Comparison of ENCODE assay signal across 14 mouse cellular contexts in the genomic region with DNA sequence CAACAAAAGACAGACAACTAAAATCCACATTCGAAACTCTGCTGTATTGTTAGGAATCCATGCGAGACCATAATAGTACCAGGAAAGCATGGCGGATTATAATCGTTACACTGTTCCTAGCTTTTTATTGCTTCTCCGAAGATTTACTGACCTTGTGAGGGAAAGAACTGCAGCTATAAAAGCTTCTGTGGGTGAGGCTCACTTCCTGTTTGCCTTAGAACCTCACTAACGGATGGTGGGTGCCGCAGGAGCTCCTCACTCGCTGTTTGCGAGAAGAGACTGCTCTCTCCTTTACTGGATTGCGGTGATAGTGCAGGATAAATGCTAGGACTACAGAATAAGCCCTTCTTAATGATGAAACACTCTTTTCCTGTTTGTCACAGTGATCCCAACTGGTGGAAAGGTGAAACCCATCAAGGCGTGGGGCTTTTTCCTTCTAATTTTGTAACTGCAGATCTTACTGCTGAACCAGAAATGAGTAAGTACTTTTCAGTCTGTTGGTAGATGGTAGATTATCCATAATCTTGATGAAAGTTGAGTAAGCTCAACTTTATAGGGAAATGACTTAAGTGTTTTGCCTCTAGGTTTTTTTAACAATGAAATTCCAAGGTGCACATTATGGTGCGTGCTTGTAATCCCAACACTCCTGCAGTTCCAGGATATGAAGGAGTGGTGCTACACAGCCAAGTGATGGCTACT. TPM values are rescaled to one million over a fixed set of nuclear protein-coding genes. Genes with fewer than 3 reads are reported as not detected.
DNase-seq lines count a peak whose midpoint lies in the region; TF ChIP-seq lines count a peak whose summit lies in the region.
"Had no signal": no experiment of that assay in that cellular context is flagged by ENCODE, and none has a peak within 500 bp of the region (broad histone marks: within the 10 kb centered on the region; RNA-seq: fewer than 3 reads in every experiment).

No protein-coding gene starts in this region.

- TF ChIP-seq CTCF in layer of hippocampus, adult 2 months (conservative IDR thresholded peaks at IDR 0.05), result no peak

- no peak overlapping the region for H3K4me3 ChIP-seq in macrophage (ENCODE audit: inconsistent target)
- no peak overlapping the region for H3K4me3 ChIP-seq in layer of hippocampus, adult 2 months
- H3K4me3 ChIP-seq: embryonic facial prominence, embryonic 15.5 days; hindbrain, embryonic 10.5 days; lung, embryonic 15.5 days had no signal

- WGBS in macrophage (ENCODE audit: missing documents), result 14% methylated on average over 12 of the region's 12 CpGs

- peak; percentile 4 for DNase-seq in lung, postnatal 10 days
- DNase-seq in lung, postnatal 14 days, result no peak
- DNase-seq in gonadal fat pad, adult 2 months (ENCODE audit: low read depth), result peak; percentile 58
- peak; percentile 36 to 45 for DNase-seq in thymus, postnatal 36 days
- DNase-seq in layer of hippocampus, adult 2 months (ENCODE audit: low spot score in 2 of 2), result no peak
- no peak for DNase-seq in layer of hippocampus, postnatal 10 days (ENCODE audit: low spot score in 2 of 2)
- DNase-seq in layer of hippocampus, adult 11-12 months (ENCODE audit: low spot score), result no peak
- DNase-seq: adrenal gland, adult 8-10 months; cerebellum, adult 18-20 months had no signal

- no peaks in the 10 kb centered on the region for H3K79me2 ChIP-seq in macrophage (ENCODE audit: inconsistent target)

- peaks cover 15% of the 10 kb centered on the region for H3K36me3 ChIP-seq in macrophage (ENCODE audit: inconsistent target)

- H3K27ac ChIP-seq in macrophage, result 0 out of 2 replicates have a peak overlapping the region, but pooled peaks have one; percentile 2
- no peak overlapping the region for H3K27ac ChIP-seq in layer of hippocampus, adult 2 months
- H3K27ac ChIP-seq: embryonic facial prominence, embryonic 15.5 days; hindbrain, embryonic 10.5 days; lung, embryonic 15.5 days had no signal

RNA-seq across cellular contexts. Expression of a gene that starts 43.5 kb away (rescaled TPM):
- not detected in 2 replicates for polyA plus RNA-seq in gonadal fat pad, adult 2 months (2012; rRNA removed)
- total RNA-seq in macrophage (2018; cell fraction: chromatin; rRNA removed), result under 1 TPM in 10 of 26 experiments, not detected in 16; 0.18 to 0.47 (median 0.21) TPM
- total RNA-seq in macrophage (2018; cell fraction: cytosol; rRNA removed), result under 1 TPM in 7 of 26 experiments, not detected in 19; 0.03 to 0.06 (median 0.04) TPM
- under 1 TPM in 12 of 26 experiments, not detected in 14; 0.12 to 0.77 (median 0.22) TPM for total RNA-seq in macrophage (2018; cell fraction: nucleus; rRNA removed)
- not detected in 3 replicates for polyA plus RNA-seq in macrophage (2018)
- total RNA-seq in layer of hippocampus, adult 2 months (2021), result under 1 TPM; 0.10 to 0.18 TPM
- total RNA-seq in layer of hippocampus, postnatal 10 days (2021), result under 1 TPM; 0.09 to 0.20 TPM
- polyA plus RNA-seq: hindbrain, embryonic 10.5 days; lung, embryonic 15.5 days; neural tube, embryonic 11.5 days had no signal

RNA-seq across cellular contexts. Expression of a gene that starts 56.9 kb away (rescaled TPM):
- polyA plus RNA-seq in gonadal fat pad, adult 2 months (2012; rRNA removed), result 13.0 and 14.8 TPM in 2 replicates
- total RNA-seq in macrophage (2018; cell fraction: chromatin; rRNA removed), result 100 to 1,000 TPM in 21 of 26 experiments, 10 to 100 TPM in 5; 43.1 to 166 (median 123) TPM
- total RNA-seq in macrophage (2018; cell fraction: cytosol; rRNA removed), result 10 to 100 TPM in 25 of 26 experiments, 1 to 10 TPM in 1; 10.0 to 24.4 (median 19.0) TPM
- 10 to 100 TPM; 17.5 to 83.6 (median 53.7) TPM for total RNA-seq in macrophage (2018; cell fraction: nucleus; rRNA removed)
- 13.5 to 22.9 TPM (median 17.2 TPM) in 3 replicates for polyA plus RNA-seq in macrophage (2018)
- total RNA-seq in layer of hippocampus, adult 2 months (2021), result 10 to 100 TPM; 86.7 to 87.4 TPM
- total RNA-seq in layer of hippocampus, postnatal 10 days (2021), result 100 to 1,000 TPM; 108 to 110 TPM

Comparison
In these comparisons a context has a peak if more than half of its experiments do, and no peak if none do; other contexts are left out.
1. DNase-seq: peak in lung, postnatal 10 days (single experiment), gonadal fat pad, adult 2 months (single experiment) and thymus, postnatal 36 days (2 of 2); none in lung, postnatal 14 days (single experiment), layer of hippocampus, adult 2 months (0 of 2), layer of hippocampus, postnatal 10 days (0 of 2) and layer of hippocampus, adult 11-12 months (single experiment).